8 mouse cellular contexts compared by ENCODE assay signal in the genomic region with DNA sequence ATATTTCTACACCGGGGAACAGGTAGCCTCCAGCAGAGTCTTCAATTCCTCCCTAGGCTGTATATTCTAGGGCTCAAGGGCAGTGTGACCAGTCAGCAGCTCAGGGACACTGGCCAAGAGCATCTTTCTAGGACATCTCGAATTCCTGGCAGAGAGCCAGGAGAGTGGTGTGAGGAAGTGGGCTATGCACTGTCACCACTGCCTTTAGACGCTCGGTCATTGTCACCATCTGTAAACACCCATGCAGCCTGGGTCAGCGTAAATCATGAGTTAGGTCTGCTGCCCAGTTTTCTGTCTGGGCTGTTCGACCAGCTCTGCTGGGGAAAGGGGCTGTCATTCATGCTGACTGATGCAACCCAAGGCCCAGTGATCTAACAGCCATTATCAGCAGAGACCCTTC. TPM values are rescaled to one million over a fixed set of nuclear protein-coding genes. Genes with fewer than 3 reads are reported as not detected.
DNase-seq lines count a peak whose midpoint lies in the region; ATAC-seq and TF ChIP-seq lines count a peak whose summit lies in the region.

No protein-coding gene starts in this region.

- no peak overlapping the region for H3K9ac ChIP-seq in lung, embryonic 14.5 days
- no peak overlapping the region for H3K9ac ChIP-seq in hindbrain, postnatal 0 days (replicated peaks; ENCODE audit: low read length)
- no peak overlapping the region for H3K9ac ChIP-seq in neural tube, embryonic 12.5 days

- H3K27ac ChIP-seq in lung, embryonic 14.5 days (ENCODE audit: low read depth): no peak overlapping the region
- H3K27ac ChIP-seq in hindbrain, postnatal 0 days: no peak overlapping the region
- no peak overlapping the region for H3K27ac ChIP-seq in neural tube, embryonic 12.5 days

- no peaks in the 10 kb centered on the region for H3K27me3 ChIP-seq in lung, embryonic 14.5 days (ENCODE audit: insufficient read depth, low read length)
- no peaks in the 10 kb centered on the region for H3K27me3 ChIP-seq in hindbrain, postnatal 0 days (ENCODE audit: insufficient read depth, low read length)
- no peaks in the 10 kb centered on the region for H3K27me3 ChIP-seq in neural tube, embryonic 12.5 days (replicated peaks)

- no peak for TF ChIP-seq POLR2A in lung, adult 2 months (IDR thresholded peaks at IDR 0.05; ENCODE audit: borderline replicate concordance, extremely low read depth, low read depth, low read length)

- ATAC-seq in lung, embryonic 14.5 days (ENCODE audit: insufficient read depth): peak; percentile 79
- peak; percentile 76 for ATAC-seq in hindbrain, postnatal 0 days
- peak; percentile 60; the same call in 1 of the 2 replicates for ATAC-seq in neural tube, embryonic 12.5 days (ENCODE audit: low FRiP score, low read depth)

- peak; percentile 6 for DNase-seq in cerebellum, adult 9-11 months
- DNase-seq in cerebellum, adult 18-20 months: no peak
- DNase-seq in lung, embryonic 14.5 days: peak; percentile 76
- no peak for DNase-seq in lung, adult 2 months
- DNase-seq in hindbrain, postnatal 0 days (ENCODE audit: low spot score): peak; percentile 75
- no peak for DNase-seq in gastrocnemius, adult 8-10 months (ENCODE audit: low spot score in 2 of 2)
- DNase-seq in thymus, postnatal 10 days (ENCODE audit: low spot score in 2 of 2): no peak

- 19% methylated on average over 6 of the region's 6 CpGs for WGBS in lung, embryonic 14.5 days
- WGBS in lung, adult 2 months: 23% methylated on average over 6 of the region's 6 CpGs
- 31% methylated on average over 6 of the region's 6 CpGs for WGBS in hindbrain, postnatal 0 days
- 54% methylated on average over 6 of the region's 6 CpGs for WGBS in neural tube, embryonic 12.5 days

- TF ChIP-seq CTCF in lung, embryonic 14.5 days (IDR thresholded peaks at IDR 0.05; ENCODE audit: low read depth): no peak
- no peak for TF ChIP-seq CTCF in lung, adult 2 months (IDR thresholded peaks at IDR 0.05; ENCODE audit: insufficient read depth, low read length)
- TF ChIP-seq CTCF in hindbrain, postnatal 0 days (IDR thresholded peaks at IDR 0.05; ENCODE audit: low read depth): no peak

- no peaks in the 10 kb centered on the region for H3K36me3 ChIP-seq in lung, embryonic 14.5 days (ENCODE audit: insufficient read depth)
- no peaks in the 10 kb centered on the region for H3K36me3 ChIP-seq in hindbrain, postnatal 0 days (ENCODE audit: insufficient read depth, low read length)
- no peaks in the 10 kb centered on the region for H3K36me3 ChIP-seq in neural tube, embryonic 12.5 days

- no peak overlapping the region for H3K4me3 ChIP-seq in lung, embryonic 14.5 days (ENCODE audit: low read depth, low read length)
- no peak overlapping the region for H3K4me3 ChIP-seq in lung, adult 2 months (replicated peaks; ENCODE audit: extremely low read depth, low read depth, low read length)
- no peak overlapping the region for H3K4me3 ChIP-seq in hindbrain, postnatal 0 days (ENCODE audit: low read length)
- H3K4me3 ChIP-seq in neural tube, embryonic 12.5 days: no peak overlapping the region

- H3K4me1 ChIP-seq in lung, embryonic 14.5 days (ENCODE audit: insufficient read depth): 0 out of 2 replicates have a peak, but pooled peaks cover 5% of the 10 kb centered on the region
- no peaks in the 10 kb centered on the region for H3K4me1 ChIP-seq in lung, adult 2 months (ENCODE audit: control insufficient read depth, insufficient read depth, low read length)
- no peaks in the 10 kb centered on the region for H3K4me1 ChIP-seq in hindbrain, postnatal 0 days (ENCODE audit: insufficient read depth, low read length)
- H3K4me1 ChIP-seq in neural tube, embryonic 12.5 days: peaks cover 6% of the 10 kb centered on the region; the same call in 1 of the 2 replicates

- no peak overlapping the region for H3K4me2 ChIP-seq in lung, embryonic 14.5 days
- H3K4me2 ChIP-seq in hindbrain, postnatal 0 days (ENCODE audit: low read depth, low read length): no peak overlapping the region
- H3K4me2 ChIP-seq in neural tube, embryonic 12.5 days (replicated peaks): no peak overlapping the region

- no peaks in the 10 kb centered on the region for H3K9me3 ChIP-seq in lung, embryonic 14.5 days (ENCODE audit: low read depth, low read length)
- no peaks in the 10 kb centered on the region for H3K9me3 ChIP-seq in hindbrain, postnatal 0 days (ENCODE audit: low read length)
- H3K9me3 ChIP-seq in neural tube, embryonic 12.5 days: no peaks in the 10 kb centered on the region

RNA-seq across cellular contexts. Expression of a gene that starts 49.1 kb away (rescaled TPM):
- polyA plus RNA-seq in lung, embryonic 14.5 days (2014; fragmentation: Nextera tagmentation; extraction: Ambion mirVana): 6.9 and 8.7 TPM in 2 replicates
- polyA plus RNA-seq in lung, adult 2 months (2012; rRNA removed): 11.4 and 12.1 TPM in 2 replicates
- total RNA-seq in hindbrain, postnatal 0 days (2014; rRNA removed): 2.9 and 3.7 TPM in 2 replicates
- polyA plus RNA-seq in hindbrain, postnatal 0 days (2015; fragmentation: Nextera tagmentation; extraction: Ambion mirVana): 1.1 and 1.2 TPM in 2 replicates
- polyA plus RNA-seq in neural tube, embryonic 12.5 days (2016; fragmentation: Nextera tagmentation; extraction: Ambion mirVana): 4.1 and 5.7 TPM in 2 replicates
- 1 to 10 TPM in 3 of 4 experiments, under 1 TPM in 1; 0.91 to 1.6 (median 1.2) TPM for total RNA-seq in gastrocnemius, adult 8-10 months (2022)

Comparison
In these comparisons a context has a peak if more than half of its experiments do, and no peak if none do; other contexts are left out.
1. DNase-seq: peak in cerebellum, adult 9-11 months (single experiment), lung, embryonic 14.5 days (single experiment) and hindbrain, postnatal 0 days (single experiment); none in cerebellum, adult 18-20 months (0 of 2), lung, adult 2 months (single experiment), gastrocnemius, adult 8-10 months (0 of 2) and thymus, postnatal 10 days (0 of 2).
2. Peak in every context shown above with its lines, with median percentiles within 50 percentile points of each other: ATAC-seq.